Mouse (Mus musculus): ENCODE results near the gene Gm7102. TPM values are rescaled to one million over a fixed set of nuclear protein-coding genes. Genes with fewer than 3 reads are reported as not detected.
"Not testable (repeated sequence)": the region's sequence is repeated elsewhere in the genome, so short reads cannot be mapped to it uniquely, and the experiment has no call there.

Gene Gm7102
- not detected for total RNA-seq (2021)
- long read RNA-seq, experiment 1: 0 reads
- long read RNA-seq, experiment 2: 0 reads

DNA sequence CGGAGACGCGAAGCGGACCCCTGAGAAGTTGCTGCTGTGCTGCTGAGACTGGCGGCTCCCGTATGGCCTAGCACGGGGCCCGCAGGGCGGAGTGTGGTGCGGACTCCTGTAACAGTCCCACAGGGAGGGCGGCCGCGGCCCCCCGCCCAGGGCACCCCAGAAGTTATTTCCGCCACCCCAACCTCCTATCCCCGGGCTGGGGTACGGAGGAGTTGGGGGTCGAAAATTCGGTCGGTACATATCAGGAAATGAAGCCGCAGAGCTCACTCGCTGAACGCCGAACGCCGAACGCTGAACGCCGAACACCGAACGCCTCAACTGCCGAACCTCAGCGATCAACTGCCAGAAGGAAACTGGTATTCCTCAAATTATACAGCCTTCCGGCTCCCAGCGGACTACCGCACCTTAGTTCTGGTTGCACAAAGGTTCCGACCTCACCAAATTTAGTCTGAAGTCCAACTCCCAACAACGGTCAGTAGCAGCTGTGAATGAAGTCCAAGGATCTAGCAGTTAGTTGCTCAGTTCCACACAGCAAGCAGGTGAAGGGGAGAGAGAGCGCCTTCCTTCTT lies at the start of gene Gm7102:
Gene Gm7102 (minus strand): TSS at position 554 of the 569 bp plus-strand sequence.
- DNase-seq: no peak

DNA sequence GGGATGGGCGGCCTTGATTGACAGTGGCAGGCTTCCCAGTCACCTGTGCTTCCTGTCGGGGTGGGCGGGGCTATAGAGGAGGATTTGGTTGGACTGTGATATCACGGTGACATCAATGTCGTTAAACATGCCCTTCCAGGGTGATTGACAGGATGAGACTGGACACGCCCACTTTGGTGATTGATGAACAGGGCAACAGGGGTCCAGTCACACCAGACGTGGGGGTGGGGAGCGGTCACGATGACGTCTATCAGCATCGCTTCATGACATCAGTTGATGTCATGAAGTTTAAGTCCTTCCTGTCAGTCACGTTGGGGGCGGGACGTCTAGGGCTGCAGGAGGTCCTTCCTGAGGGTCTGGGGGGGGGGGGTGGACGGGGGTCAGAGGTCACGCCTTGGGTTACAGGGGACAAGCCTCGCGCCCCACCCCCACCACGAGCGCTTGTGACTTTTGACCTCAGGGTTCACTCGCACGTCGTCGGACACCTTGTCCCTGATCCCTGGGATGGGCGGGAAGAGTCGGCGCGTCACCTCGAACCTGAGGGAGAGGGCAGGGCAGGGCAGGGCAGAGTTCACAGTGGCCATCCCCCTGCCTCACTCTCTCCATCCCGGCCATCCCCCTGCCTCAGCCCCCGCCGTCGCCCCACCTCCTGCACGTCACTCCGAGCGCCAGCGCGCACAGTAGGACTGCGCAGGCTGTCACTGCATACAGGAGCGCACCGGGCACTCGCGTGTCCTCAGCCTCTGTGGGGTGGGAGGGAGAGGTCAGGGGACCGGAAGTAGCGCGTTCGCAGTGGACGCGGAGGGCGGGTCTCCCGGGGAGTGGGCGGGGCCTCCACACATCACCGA lies 48.8 kb upstream of the Gm7102 start:
- peak in 1 of 2 experiments; percentile 31 for DNase-seq

GRCm38 (mm10) chr19:61223706-61224328 lies 47.7 kb upstream of the Gm7102 start:
- peak in 1 of 2 experiments; percentile 8 for DNase-seq

GRCm38 (mm10) chr19:61207506-61207905 lies 31.4 kb upstream of the Gm7102 start:
- not testable (repeated sequence) for DNase-seq

- peak; percentile 18 to 20 for DNase-seq
Measured at GRCm38 (mm10) chr19:61199836-61200235, 23.7 kb upstream of the Gm7102 start.

DNA sequence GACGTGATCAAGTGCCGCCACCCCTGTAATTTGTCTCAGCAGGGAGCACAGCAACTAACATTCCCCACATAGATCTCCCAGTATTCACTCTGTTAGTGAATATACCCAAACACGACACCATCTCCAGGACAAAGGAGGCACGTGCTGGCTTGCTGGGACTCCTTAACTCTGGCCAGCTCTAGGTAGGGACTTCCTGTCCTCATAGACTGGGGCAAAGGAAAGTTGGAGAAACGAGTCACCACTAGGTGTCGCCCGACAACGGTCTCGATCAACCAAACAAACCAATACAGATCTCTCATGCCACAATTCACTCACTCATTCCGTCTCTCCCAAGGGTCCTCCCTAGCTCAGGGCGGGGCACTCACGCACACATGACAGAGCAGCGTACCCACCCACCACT lies 23.2 kb upstream of the Gm7102 start:
- DNase-seq: peak; percentile 86 to 88

DNA sequence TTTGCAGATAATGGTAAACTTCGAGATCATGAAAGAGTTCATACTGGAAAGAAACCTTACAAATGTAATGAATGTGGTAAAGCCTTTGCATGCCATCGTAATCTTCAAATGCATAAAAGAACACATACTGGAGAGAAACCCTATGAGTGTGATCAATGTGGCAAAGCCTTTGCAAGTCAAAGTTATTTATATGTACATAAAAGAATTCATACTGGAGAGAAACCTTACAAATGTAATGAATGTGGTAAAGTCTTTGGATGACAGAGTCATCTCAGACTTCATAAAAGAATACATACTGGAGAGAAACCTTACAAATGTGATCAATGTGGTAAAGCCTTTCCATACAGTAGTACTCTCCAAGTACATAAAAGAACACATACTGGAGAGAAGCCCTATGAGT lies 7.5 kb upstream of the Gm7102 start, which contains the start of gene Gm6020:
Gene Gm6020 (plus strand): TSS at position 301 of the 400 bp plus-strand sequence.
- DNase-seq: not testable (repeated sequence)

DNA sequence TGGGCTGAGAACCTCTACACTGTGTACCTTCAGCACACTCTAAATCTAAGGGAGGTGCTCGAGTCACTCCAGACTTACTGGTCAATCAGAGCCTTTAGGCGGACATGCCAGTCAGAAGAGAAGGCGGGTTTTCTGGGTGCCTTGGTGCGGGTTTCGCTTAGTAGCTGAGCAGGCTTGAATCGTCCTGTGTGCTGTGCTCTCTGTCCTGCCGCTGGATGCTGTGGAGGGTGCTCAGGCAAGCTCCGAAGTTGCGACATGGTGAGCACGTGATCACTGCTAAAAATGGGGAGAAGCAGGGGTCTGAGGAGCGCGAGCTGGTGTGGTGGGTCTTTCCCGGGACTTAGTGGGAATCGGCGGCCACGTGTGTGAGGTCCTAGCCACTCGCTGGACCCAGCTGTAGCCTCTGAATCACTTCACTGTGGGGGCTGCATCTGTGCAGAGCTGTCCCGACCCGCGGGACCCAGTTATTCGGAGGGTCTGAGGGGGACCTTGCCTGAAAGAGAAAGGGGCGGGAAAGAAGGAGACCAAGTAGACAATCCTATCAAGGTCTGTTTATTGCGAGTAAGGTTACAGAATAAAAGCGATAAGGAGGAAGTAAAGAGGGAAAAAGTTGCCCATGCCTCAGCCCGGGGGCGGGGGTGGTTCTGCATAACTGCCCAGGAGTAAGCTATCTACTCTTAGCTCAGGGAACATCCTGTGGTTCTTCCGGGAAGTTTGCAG lies 24.2 kb downstream of the Gm7102 start:
- peak; percentile 13 to 23 for DNase-seq

- DNase-seq: peak; percentile 40 to 44
Measured at GRCm38 (mm10) chr19:61151372-61151700, 24.8 kb downstream of the Gm7102 start.

DNA sequence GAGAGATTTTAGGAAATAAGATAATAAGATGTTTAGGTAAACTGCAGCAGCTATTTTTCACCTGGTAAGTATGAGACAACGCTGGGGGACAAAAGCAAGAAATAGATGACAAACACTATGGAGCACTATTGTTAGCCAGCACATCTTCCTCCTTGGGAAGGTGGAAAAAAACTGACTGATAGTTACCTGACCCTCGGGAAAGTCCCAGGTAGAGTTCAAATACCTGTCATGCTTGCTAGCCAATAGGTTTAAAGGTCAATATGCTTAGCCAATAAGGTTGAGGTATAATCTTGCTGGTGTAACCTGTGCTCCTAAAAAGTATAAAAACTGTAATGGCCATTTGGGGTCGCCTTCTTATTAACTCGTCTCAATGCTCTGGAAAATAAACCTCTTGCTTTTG lies 34.8 kb downstream of the Gm7102 start:
- no peak for DNase-seq

- DNase-seq: peak; percentile 86
Measured at GRCm38 (mm10) chr19:61140342-61141206, 35.5 kb downstream of the Gm7102 start, which contains the start of gene Zfp950. Gene Zfp950 (minus strand): TSS chr19:61140840.

DNA sequence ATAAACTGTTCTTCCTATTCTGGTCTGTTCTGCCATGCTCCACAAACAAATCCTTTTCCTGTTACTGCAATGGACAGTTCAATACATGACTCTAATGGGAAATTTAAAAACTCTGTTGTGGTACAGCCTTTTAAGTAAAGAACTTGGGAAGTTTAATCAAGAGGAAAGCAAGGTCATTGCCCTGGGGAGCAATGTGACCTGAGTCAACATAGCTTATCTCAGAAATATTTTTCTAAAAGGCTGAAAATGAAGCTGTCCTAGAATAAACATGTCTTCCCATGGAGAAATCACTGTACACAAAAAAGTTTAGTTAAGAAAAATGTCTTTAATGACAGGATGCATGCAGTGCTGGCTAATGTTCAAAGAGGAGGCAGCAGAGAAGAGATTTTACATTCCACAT lies 37.5 kb downstream of the Gm7102 start:
- peak in 1 of 2 experiments; percentile 12 for DNase-seq

GRCm38 (mm10) chr19:61131096-61131495 lies 45.0 kb downstream of the Gm7102 start:
- DNase-seq: no peak

Other genes with a start within 250 kb of the Gm7102 start
- 10 to 100 TPM; 40.2 to 41.2 TPM for gene Zfp950, start 35.5 kb downstream of the Gm7102 start, total RNA-seq (2021)
- gene Gm6020, start 7.6 kb upstream of the Gm7102 start, total RNA-seq (2021): not detected
- 10 to 100 TPM; 21.2 to 38.3 TPM for gene Csf2ra, start 52.1 kb upstream of the Gm7102 start, total RNA-seq (2021)
- not detected for gene Gm21060, start 120.8 kb upstream of the Gm7102 start, total RNA-seq (2021)

Measured in adrenal gland, postnatal 36 days (tissue).